Mouse (Mus musculus) small intestine, adult 2 months (tissue): ENCODE measurements around the gene Slc45a3.

ENCODE experiments used
- CTCF ChIP-seq: fragments of 200-500 bp; IDR thresholded peaks from 2 replicates; pipeline ENCODE4 v1.5.1; 2012; ENCODE audit warnings: low read depth, mild to moderate bottlenecking, control low read depth, inconsistent platforms, low read length, moderate library complexity, mixed read lengths; ENCODE audit not compliant: insufficient replicate concordance, insufficient read length; ENCODE audit errors: extremely low read depth
- POLR2A ChIP-seq: fragments of 200-500 bp; IDR thresholded peaks from 2 replicates; pipeline ENCODE4 v1.6.1; 2012; ENCODE audit warnings: low read depth, mild to moderate bottlenecking, control low read depth, inconsistent platforms, low read length, moderate library complexity

- TF ChIP-seq CTCF, result no peak
- no peak for TF ChIP-seq POLR2A
These were observed 50.1 kb downstream of the Slc45a3 start for GRCm38 (mm10) chr1:132012861-132013260.
